Mouse (Mus musculus): ENCODE data around the gene Pcolce.

- TF ChIP-seq EP300 (IDR thresholded peaks at IDR 0.05; ENCODE audit: low read depth), result no peak
- no peak for TF ChIP-seq CTCF (IDR thresholded peaks at IDR 0.05; ENCODE audit: low read depth)
These were observed 35.7 kb upstream of the Pcolce start for GRCm38 (mm10) chr5:137649251-137649650.
